Comparison of ENCODE assay signal across 9 mouse cellular contexts in genomic region chr3:14948067-14948800, GRCm38 (mm10).
DNase-seq lines count a peak whose midpoint lies in the region; ATAC-seq lines count a peak whose summit lies in the region.
"Had no signal": no experiment of that assay in that cellular context is flagged by ENCODE, and none has a peak within 500 bp of the region (broad histone marks: within the 10 kb centered on the region; RNA-seq: fewer than 3 reads in every experiment).

No protein-coding gene starts in this region.

- H3K36me3 ChIP-seq in forebrain, embryonic 14.5 days (ENCODE audit: control insufficient read depth, insufficient read depth, low read length) = no peaks in the 10 kb centered on the region
- no peaks in the 10 kb centered on the region for H3K36me3 ChIP-seq in forebrain, embryonic 15.5 days
- H3K36me3 ChIP-seq in embryonic facial prominence, embryonic 10.5 days (replicated peaks) = no peaks in the 10 kb centered on the region
- no peaks in the 10 kb centered on the region for H3K36me3 ChIP-seq in forebrain, embryonic 12.5 days (replicated peaks)

- no peak overlapping the region for H3K4me2 ChIP-seq in forebrain, embryonic 14.5 days (ENCODE audit: low read length)
- H3K4me2 ChIP-seq in forebrain, embryonic 15.5 days (replicated peaks) = no peak overlapping the region
- H3K4me2 ChIP-seq in forebrain, embryonic 12.5 days = no peak overlapping the region

- no peaks in the 10 kb centered on the region for H3K9me3 ChIP-seq in forebrain, embryonic 14.5 days (replicated peaks; ENCODE audit: control insufficient read depth, low read length)
- H3K9me3 ChIP-seq in forebrain, embryonic 15.5 days = no peaks in the 10 kb centered on the region
- no peaks in the 10 kb centered on the region for H3K9me3 ChIP-seq in embryonic facial prominence, embryonic 10.5 days
- H3K9me3 ChIP-seq in forebrain, embryonic 12.5 days = no peaks in the 10 kb centered on the region
- H3K9me3 ChIP-seq: megakaryocyte, embryonic 14.5 days had no signal

- H3K4me1 ChIP-seq in forebrain, embryonic 14.5 days (ENCODE audit: control insufficient read depth, insufficient read depth, low read length) = no peaks in the 10 kb centered on the region
- no peaks in the 10 kb centered on the region for H3K4me1 ChIP-seq in forebrain, embryonic 15.5 days
- H3K4me1 ChIP-seq in embryonic facial prominence, embryonic 10.5 days = no peaks in the 10 kb centered on the region
- H3K4me1 ChIP-seq in forebrain, embryonic 12.5 days = no peaks in the 10 kb centered on the region

- no peak for ATAC-seq in forebrain, embryonic 14.5 days
- ATAC-seq in forebrain, embryonic 15.5 days (replicated peaks) = no peak
- ATAC-seq in forebrain, embryonic 12.5 days (ENCODE audit: low FRiP score) = no peak
- ATAC-seq in megakaryocyte-erythroid progenitor cell, adult 5-6 weeks (replicated peaks; ENCODE audit: low FRiP score, low TSS enrichment, poor library complexity, severe bottlenecking) = no peak

- DNase-seq in forebrain, embryonic 14.5 days (ENCODE audit: low spot score) = peak; percentile 50
- DNase-seq in 3T3-L1 (ENCODE audit: low read depth, low spot score) = peak; percentile 76
- DNase-seq in cerebellum, postnatal 25 days = peak; percentile 56 to 83
- peak; percentile 4 to 43 for DNase-seq in left cerebral cortex, adult 9 months (ENCODE audit: low spot score in 2 of 2)
- no peak for DNase-seq in embryonic facial prominence, embryonic 10.5 days (ENCODE audit: low spot score)

- H3K27ac ChIP-seq in forebrain, embryonic 14.5 days (ENCODE audit: low read depth, low read length) = no peak overlapping the region
- H3K27ac ChIP-seq in forebrain, embryonic 15.5 days (replicated peaks) = no peak overlapping the region
- no peak overlapping the region for H3K27ac ChIP-seq in embryonic facial prominence, embryonic 10.5 days (replicated peaks)
- H3K27ac ChIP-seq in forebrain, embryonic 12.5 days = no peak overlapping the region

- H3K9ac ChIP-seq in forebrain, embryonic 14.5 days (ENCODE audit: low read length) = no peak overlapping the region
- H3K9ac ChIP-seq in forebrain, embryonic 15.5 days (replicated peaks) = no peak overlapping the region
- H3K9ac ChIP-seq in forebrain, embryonic 12.5 days = no peak overlapping the region

- no peak overlapping the region for H3K4me3 ChIP-seq in forebrain, embryonic 14.5 days (ENCODE audit: low read depth, low read length)
- H3K4me3 ChIP-seq in forebrain, embryonic 15.5 days = no peak overlapping the region
- H3K4me3 ChIP-seq in embryonic facial prominence, embryonic 10.5 days = no peak overlapping the region
- no peak overlapping the region for H3K4me3 ChIP-seq in forebrain, embryonic 12.5 days (replicated peaks)
- H3K4me3 ChIP-seq: megakaryocyte, embryonic 14.5 days had no signal

- H3K27me3 ChIP-seq in forebrain, embryonic 14.5 days (replicated peaks; ENCODE audit: control insufficient read depth, insufficient read depth, low read length) = no peaks in the 10 kb centered on the region
- H3K27me3 ChIP-seq in forebrain, embryonic 15.5 days = no peaks in the 10 kb centered on the region
- H3K27me3 ChIP-seq in embryonic facial prominence, embryonic 10.5 days (replicated peaks; ENCODE audit: low read depth, poor library complexity, severe bottlenecking) = no peaks in the 10 kb centered on the region
- H3K27me3 ChIP-seq in forebrain, embryonic 12.5 days = no peaks in the 10 kb centered on the region
- H3K27me3 ChIP-seq: megakaryocyte, embryonic 14.5 days had no signal

- WGBS in forebrain, embryonic 14.5 days = 70% methylated on average over 6 of the region's 6 CpGs
- WGBS in forebrain, embryonic 15.5 days = 68% methylated on average over 6 of the region's 6 CpGs
- WGBS in embryonic facial prominence, embryonic 10.5 days = 89% methylated on average over 6 of the region's 6 CpGs
- WGBS in forebrain, embryonic 12.5 days = 83% methylated on average over 6 of the region's 6 CpGs
